Mouse (Mus musculus): ENCODE results near the gene Atxn7l3. TPM values are rescaled to one million over a fixed set of nuclear protein-coding genes. Genes with fewer than 3 reads are reported as not detected.

Atxn7l3 gene
- total and polyA plus RNA-seq, 3 experiments, result 17.4 to 21.7 (median 19.0) TPM

DNA sequence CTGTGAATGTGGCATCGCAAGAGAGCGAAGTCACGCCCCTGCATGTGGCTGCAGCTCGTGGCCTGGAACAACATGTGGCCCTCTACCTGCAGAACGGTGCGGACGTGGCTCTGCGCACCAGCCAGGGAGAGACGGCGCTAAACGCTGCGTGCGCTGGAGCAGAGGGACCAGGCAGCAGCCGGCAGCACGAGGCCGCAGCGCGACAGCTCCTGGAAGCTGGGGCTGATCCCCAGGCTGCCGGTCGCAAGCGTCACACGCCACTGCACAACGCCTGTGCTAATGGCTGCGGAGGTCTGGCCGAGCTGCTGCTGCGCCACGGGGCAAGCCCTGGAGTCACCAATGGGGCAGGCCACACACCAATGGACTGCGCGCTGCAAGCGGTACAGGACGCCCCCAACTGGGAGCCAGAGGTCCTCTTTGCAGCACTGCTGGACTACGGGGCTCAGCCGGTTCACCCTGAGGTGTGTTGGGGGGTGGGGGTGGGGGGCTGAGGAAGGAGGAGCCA, 20.0 kb downstream of the Atxn7l3 start:
- Histone ChIP-seq H3K27ac (no peak overlapping the region), H3K79me2 (replicated peaks; ENCODE audit: control insufficient read depth, insufficient read depth, low read length) (no peaks in the 10 kb centered on the region), H3K27me3 (ENCODE audit: control insufficient read depth, insufficient read depth, low read length) (peaks cover 5% of the 10 kb centered on the region; the same call in 1 of the 2 replicates), H3K36me3 (ENCODE audit: control insufficient read depth, insufficient read depth, low read length) (no peaks in the 10 kb centered on the region), H3K9ac (ENCODE audit: low read depth, low read length) (peak overlapping the region; percentile 52), H3K4me1 (ENCODE audit: control insufficient read depth, insufficient read depth, low read length) (peaks cover 2% of the 10 kb centered on the region), H3K4me3 (peak overlapping the region; percentile 26; the same call in 1 of the 2 replicates)
- TF ChIP-seq POLR2A (IDR thresholded peaks at IDR 0.05; ENCODE audit: insufficient read depth, low read depth, low read length), result no peak
- no peak for TF ChIP-seq EP300 (IDR thresholded peaks at IDR 0.05; ENCODE audit: insufficient read depth, low read depth, low read length)
- TF ChIP-seq CTCF (IDR thresholded peaks at IDR 0.05), result no peak
- 2% methylated on average over 33 of the region's 33 CpGs for WGBS
- peak in 1 of 2 experiments; percentile 34 for DNase-seq
- intact Hi-C loops (cut with DNase I), result no loop called here

DNA sequence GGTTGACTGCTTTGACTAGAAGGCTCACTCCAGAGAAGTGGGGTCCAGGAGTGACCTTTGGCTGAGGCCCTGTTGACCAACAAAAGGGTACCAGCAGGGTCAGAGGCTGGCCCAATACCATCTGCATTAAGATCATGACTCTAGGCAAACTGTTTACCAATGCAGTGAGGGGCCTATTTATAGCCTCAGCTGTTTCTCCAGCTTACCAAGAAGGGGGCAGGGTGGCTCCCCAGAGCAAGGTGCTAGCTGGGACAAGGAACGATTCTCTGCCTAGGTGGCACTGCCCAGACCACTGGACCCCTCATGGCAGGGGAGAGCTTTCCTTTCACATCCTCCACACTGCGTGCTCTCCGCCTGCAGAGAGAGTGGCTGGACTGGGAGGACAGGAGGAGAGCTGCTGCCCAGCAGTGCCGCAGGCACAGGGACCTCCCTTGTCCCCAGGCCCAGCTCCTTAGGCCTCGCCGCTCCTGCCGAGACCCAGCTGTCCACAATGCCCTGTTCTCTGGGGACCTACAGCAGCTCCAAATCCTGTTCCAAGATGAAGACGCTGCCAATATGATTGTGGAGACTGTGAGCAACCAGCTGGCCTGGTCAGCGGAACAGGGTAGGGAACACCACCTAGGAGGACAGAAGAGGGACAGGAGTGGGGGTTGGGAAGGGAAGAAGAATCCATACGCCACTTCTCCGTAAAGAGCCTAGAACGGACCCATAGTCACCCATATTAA, 27.7 kb downstream of the Atxn7l3 start, which contains the start of gene Asb16:
TSS of gene Asb16 (plus strand) at position 224 of the 725 bp plus-strand sequence.
- no peak within 1 kb of the TSS for H3K9ac ChIP-seq (ENCODE audit: low read depth, low read length)
- no peak for TF ChIP-seq POLR2A (IDR thresholded peaks at IDR 0.05; ENCODE audit: insufficient read depth, low read depth, low read length)
- no peak for TF ChIP-seq CTCF (IDR thresholded peaks at IDR 0.05)
- TF ChIP-seq EP300 (IDR thresholded peaks at IDR 0.05; ENCODE audit: insufficient read depth, low read depth, low read length), result no peak
- no peaks in the 10 kb centered on the region for H3K79me2 ChIP-seq (replicated peaks; ENCODE audit: control insufficient read depth, insufficient read depth, low read length)
- DNase-seq, result no peak
- no peak within 1 kb of the TSS for H3K27ac ChIP-seq
- no peak within 1 kb of the TSS for H3K4me3 ChIP-seq
- intact Hi-C loops (cut with DNase I), result loop anchor here (5.0 kb wide), 1 partner anchor 111 kb away; the partner anchor contains the start of gene Tmem101
- no peaks in the 10 kb centered on the region for H3K27me3 ChIP-seq (ENCODE audit: control insufficient read depth, insufficient read depth, low read length)
- H3K4me1 ChIP-seq (ENCODE audit: control insufficient read depth, insufficient read depth, low read length), result no peaks in the 10 kb centered on the region; the same call in 1 of the 2 replicates
- no peaks in the 10 kb centered on the region for H3K36me3 ChIP-seq (ENCODE audit: control insufficient read depth, insufficient read depth, low read length)
- 79% methylated on average over 12 of the region's 12 CpGs for WGBS

DNA sequence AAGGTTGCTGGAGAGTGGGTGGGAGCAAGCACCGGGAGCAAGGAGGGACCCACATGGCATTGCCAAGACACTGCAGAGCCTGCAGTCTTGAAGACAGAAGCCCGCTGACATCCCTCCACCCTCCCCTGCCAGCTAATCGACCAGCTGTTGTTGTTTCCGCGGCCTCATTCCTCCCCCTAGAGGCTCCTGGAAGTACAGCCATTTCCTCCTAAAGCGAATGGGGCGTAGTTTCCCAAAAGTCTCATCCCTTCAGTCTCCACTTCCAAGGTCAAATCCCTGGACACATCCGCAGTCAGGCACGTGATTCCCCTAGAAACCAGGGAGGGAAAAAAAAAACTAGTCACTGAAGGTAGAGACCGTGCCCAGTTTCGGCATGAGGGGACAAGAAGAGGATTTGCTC, 29.0 kb downstream of the Atxn7l3 start:
- Histone ChIP-seq H3K4me3 (no peak overlapping the region), H3K27me3 (ENCODE audit: control insufficient read depth, insufficient read depth, low read length) (no peaks in the 10 kb centered on the region), H3K4me1 (ENCODE audit: control insufficient read depth, insufficient read depth, low read length) (no peaks in the 10 kb centered on the region; the same call in 1 of the 2 replicates), H3K9ac (ENCODE audit: low read depth, low read length) (no peak overlapping the region), H3K79me2 (replicated peaks; ENCODE audit: control insufficient read depth, insufficient read depth, low read length) (no peaks in the 10 kb centered on the region), H3K27ac (no peak overlapping the region; the same call in 1 of the 2 replicates), H3K36me3 (ENCODE audit: control insufficient read depth, insufficient read depth, low read length) (no peaks in the 10 kb centered on the region)
- intact Hi-C loops (cut with DNase I), result loop anchor here (1.0 to 5.0 kb wide), 2 partner anchors 110 to 165 kb away; partner anchors contain the start of gene Tmem101
- TF ChIP-seq CTCF (IDR thresholded peaks at IDR 0.05) (peak; percentile 86), POLR2A (IDR thresholded peaks at IDR 0.05; ENCODE audit: insufficient read depth, low read depth, low read length) (no peak), EP300 (IDR thresholded peaks at IDR 0.05; ENCODE audit: insufficient read depth, low read depth, low read length) (peak; percentile 68; the same call in 1 of the 2 replicates)
- WGBS, result 1% methylated on average over 11 of the region's 11 CpGs
- DNase-seq, result peak; percentile 75

DNA sequence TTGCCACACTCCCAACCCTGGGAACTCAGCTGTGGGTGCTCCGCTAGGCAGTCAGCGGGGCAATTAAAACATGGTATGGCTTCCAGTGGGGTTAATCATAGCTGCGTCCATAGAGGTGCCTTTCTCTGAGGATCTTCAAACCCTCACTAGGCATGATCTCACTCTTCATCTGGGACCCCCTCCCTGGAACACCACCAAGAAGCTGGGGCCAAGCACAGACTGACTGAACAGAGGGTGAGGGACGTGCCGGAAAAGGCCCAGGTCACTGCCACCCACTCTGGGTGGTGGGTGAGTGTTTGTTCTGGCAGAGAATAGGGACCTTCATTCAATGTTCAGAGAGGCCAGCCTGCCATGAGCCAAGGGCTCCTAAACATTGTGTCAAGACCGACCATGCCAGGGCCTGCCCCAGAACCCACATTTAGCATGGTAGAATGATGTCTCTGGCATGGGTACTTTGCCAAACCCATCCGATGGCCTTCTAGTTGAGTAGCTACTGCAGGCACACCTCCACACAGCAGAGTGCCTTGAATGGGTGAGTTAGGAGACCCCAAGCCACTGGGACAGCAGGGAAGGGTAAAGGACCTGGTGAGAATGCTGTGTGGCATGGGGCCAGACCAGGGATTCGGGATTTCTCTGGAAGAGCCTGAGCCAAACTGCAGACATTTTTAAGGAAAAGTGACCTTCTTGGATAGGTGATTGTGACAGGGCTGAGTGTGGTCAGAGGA, 29.6 kb downstream of the Atxn7l3 start:
- 88% methylated on average over 8 of the region's 8 CpGs for WGBS
- DNase-seq, result no peak
- TF ChIP-seq EP300 (IDR thresholded peaks at IDR 0.05; ENCODE audit: insufficient read depth, low read depth, low read length) (no peak), POLR2A (IDR thresholded peaks at IDR 0.05; ENCODE audit: insufficient read depth, low read depth, low read length) (no peak), CTCF (IDR thresholded peaks at IDR 0.05) (no peak)
- Histone ChIP-seq H3K27me3 (ENCODE audit: control insufficient read depth, insufficient read depth, low read length) (no peaks in the 10 kb centered on the region), H3K79me2 (replicated peaks; ENCODE audit: control insufficient read depth, insufficient read depth, low read length) (no peaks in the 10 kb centered on the region), H3K36me3 (ENCODE audit: control insufficient read depth, insufficient read depth, low read length) (no peaks in the 10 kb centered on the region), H3K9ac (ENCODE audit: low read depth, low read length) (no peak overlapping the region), H3K4me1 (ENCODE audit: control insufficient read depth, insufficient read depth, low read length) (no peaks in the 10 kb centered on the region; the same call in 1 of the 2 replicates), H3K27ac (no peak overlapping the region), H3K4me3 (no peak overlapping the region)
- intact Hi-C loops (cut with DNase I), result loop anchor here (1.0 to 5.0 kb wide), 2 partner anchors 109 to 164 kb away; partner anchors contain the start of gene Tmem101

DNA sequence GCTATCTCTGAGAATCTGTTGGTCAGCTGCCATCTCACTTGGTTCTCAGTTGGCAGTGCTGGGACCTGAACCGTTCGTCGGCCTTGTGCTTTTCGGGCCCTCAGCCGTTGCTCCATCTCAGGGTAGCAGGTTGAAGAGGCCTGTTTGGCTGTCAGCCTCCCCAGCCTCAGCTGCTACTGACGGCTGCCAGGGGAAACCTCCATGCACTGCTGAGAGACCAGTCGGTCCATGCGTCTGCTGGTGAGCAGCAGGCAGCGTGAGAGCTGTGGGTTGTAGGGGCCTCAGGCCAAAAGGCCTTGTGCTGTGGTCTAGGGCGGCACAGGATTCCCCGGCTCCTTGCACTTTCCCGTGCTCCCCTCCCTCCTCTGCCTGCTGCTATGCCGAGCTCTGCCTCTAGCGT, 30.6 kb downstream of the Atxn7l3 start:
- Histone ChIP-seq H3K27ac (no peak overlapping the region), H3K4me3 (no peak overlapping the region), H3K9ac (ENCODE audit: low read depth, low read length) (no peak overlapping the region), H3K79me2 (replicated peaks; ENCODE audit: control insufficient read depth, insufficient read depth, low read length) (no peaks in the 10 kb centered on the region), H3K4me1 (ENCODE audit: control insufficient read depth, insufficient read depth, low read length) (no peaks in the 10 kb centered on the region; the same call in 1 of the 2 replicates), H3K36me3 (ENCODE audit: control insufficient read depth, insufficient read depth, low read length) (no peaks in the 10 kb centered on the region), H3K27me3 (ENCODE audit: control insufficient read depth, insufficient read depth, low read length) (no peaks in the 10 kb centered on the region)
- no peak for TF ChIP-seq EP300 (IDR thresholded peaks at IDR 0.05; ENCODE audit: insufficient read depth, low read depth, low read length)
- no peak for TF ChIP-seq POLR2A (IDR thresholded peaks at IDR 0.05; ENCODE audit: insufficient read depth, low read depth, low read length)
- TF ChIP-seq CTCF (IDR thresholded peaks at IDR 0.05), result no peak
- WGBS, result 79% methylated on average over 14 of the region's 14 CpGs
- intact Hi-C loops (cut with DNase I), result loop anchor here (5.0 kb wide), 1 partner anchor 109 kb away; the partner anchor contains the start of gene Tmem101
- DNase-seq, result no peak

Measured in heart, adult 2 months (tissue).